Mouse (Mus musculus): ENCODE results near the gene Carmil1.

Gene Carmil1

GRCm38 (mm10) chr13:24027191-24028170, 253.1 kb downstream of the Carmil1 start:
- DNase-seq = peak; percentile 82

GRCm38 (mm10) chr13:24018515-24018914, 262.1 kb downstream of the Carmil1 start:
- peak; percentile 33 for DNase-seq

- DNase-seq = peak; percentile 21
Measured at GRCm38 (mm10) chr13:24005528-24005927, 275.1 kb downstream of the Carmil1 start.

DNA sequence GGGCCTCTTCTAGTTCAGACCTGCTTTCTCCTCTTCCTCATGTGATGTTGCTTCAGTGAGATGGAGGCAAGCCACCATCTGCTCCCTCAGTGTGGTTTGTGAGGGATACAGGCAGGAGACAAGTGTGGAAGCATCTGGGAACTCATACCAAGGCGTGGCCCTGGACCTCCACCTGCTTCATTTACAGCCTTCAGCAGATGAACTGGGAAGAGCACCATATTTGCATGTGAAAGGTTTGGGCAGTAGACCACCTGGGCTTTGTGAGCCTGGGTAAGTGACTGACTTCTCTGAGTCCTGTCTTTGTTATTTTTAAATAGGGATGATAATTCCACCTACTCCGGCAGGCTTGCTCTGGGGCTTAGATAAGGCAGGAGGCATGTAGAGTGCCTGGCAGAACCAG, 278.8 kb downstream of the Carmil1 start:
- peak; percentile 74 for DNase-seq

GRCm38 (mm10) chr13:24001081-24001480, 279.5 kb downstream of the Carmil1 start:
- peak; percentile 78 for DNase-seq

DNA sequence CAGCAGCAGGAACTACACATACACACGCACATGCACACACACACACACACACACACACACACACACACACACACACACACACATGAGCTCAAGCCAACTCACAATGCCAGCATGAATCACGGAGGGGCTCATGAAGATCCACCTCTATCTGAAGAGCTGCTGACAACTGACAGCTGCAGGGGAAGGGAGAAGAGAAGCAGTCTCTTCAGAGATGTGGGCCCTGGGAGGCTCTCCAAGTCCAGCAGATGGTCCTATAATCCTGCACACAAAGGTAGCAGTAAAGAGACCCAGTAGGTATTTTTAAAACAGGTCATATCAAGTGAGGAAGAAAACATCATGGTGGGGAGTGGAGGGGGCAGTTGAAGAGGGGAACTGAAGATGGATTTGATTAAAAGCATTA, 281.8 kb downstream of the Carmil1 start:
- no peak for DNase-seq

DNA sequence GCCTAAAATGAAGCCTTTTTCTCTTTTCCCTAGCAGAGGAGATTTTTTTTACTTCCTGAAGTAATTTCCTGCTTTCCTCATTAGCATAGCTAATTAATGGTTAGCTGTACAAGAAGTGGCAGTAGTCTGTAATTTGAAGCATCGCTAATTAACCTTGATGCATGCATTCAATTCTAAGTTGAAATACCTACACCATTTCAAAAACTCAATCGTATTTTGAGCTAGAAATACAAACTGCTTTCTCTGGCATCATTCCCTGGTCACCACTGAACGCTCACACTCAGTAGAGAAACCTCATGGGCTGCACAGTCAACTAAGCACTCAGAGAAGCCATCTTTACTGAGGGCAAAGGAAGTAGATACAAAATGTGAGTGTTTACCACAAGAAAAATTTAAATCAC, 285.8 kb downstream of the Carmil1 start:
- no peak for DNase-seq

DNA sequence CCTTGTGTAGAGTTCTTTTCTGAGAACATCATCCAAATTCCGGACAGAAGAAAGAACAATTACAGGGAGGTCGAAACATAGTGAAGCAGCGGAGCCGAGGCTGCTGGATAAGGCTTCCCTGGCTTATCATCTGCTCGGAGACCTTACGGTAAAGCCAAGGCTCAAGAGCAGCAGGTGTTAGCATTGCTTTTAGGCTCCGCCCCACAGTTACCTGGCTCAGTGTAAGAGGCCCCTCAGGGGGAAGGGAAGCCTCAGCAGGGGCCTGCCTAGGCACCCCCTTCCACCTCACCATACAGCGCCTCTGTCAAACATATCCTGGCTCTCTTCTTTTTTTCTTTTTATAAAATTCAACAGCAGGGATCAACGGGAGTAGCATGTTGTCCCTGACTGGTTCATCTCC, 286.6 kb downstream of the Carmil1 start:
- no peak for DNase-seq

- DNase-seq = peak; percentile 83
Measured at GRCm38 (mm10) chr13:23990928-23991327, 289.7 kb downstream of the Carmil1 start, which contains the start of gene Scgn. Gene Scgn (minus strand): TSS chr13:23991214.

GRCm38 (mm10) chr13:23990451-23990850, 290.1 kb downstream of the Carmil1 start:
- DNase-seq = no peak

- peak; percentile 21 for DNase-seq
Measured at GRCm38 (mm10) chr13:23985130-23985529, 295.5 kb downstream of the Carmil1 start.

- DNase-seq = peak; percentile 51
Measured at GRCm38 (mm10) chr13:23972271-23972670, 308.3 kb downstream of the Carmil1 start.

DNA sequence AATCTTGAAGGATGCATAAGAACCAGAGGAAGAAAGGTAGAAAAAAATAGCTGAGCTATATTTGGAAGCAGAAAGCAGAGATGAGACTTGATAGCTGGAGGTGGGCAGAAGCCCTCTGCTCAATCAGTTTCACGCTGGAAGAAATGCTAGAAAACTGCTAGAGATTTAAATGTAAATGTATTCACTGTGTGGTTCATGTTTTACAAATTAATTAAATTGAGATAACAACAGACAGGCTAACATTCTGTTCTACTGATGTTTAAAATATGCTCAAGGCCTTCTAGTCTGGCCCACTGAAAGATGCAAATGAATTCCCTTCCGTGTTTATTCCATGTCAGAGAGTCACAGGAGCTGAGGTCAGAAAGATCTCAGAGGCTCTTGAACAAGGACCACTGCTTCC, 308.7 kb downstream of the Carmil1 start:
- DNase-seq = peak; percentile 59

DNA sequence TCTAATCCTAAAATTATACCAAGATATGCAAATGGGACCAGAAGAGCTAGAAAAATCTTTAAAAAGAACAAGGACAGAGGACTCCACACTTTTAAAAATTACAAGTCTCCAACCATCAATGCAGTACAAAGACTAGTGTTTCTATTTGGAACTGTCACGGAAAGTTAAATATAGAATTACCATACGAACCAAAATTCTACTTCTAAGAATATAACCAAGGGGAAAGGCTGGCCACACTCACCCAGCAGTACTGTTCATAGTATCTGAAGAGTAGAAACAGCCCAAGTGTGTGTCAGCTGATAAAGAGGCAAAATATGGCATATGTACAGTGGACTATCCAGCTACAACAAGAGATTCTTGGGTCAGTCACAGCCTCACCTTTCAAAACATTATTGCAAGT, 315.7 kb downstream of the Carmil1 start:
- no peak for DNase-seq
